In the genomic region with DNA sequence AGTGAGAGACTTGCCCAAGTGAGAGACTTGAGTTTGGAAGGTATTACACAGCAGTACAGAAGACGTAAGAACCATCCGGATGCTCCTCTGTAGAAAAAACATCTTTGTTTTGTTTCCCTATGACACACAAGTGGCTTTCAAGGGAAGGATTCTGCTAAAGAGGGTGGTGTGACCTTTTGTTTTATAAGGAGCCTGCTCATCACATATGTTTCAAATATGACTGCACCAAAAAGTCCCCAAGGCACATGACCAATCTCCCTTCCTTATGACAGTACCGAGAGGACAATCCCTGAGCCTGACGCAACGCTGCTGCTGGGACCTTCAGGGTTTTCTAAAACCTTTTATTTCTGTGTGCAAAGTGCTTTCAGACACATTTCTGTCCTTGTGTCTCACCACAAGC, we compare ENCODE assay signal across 26 mouse cellular contexts. TPM values are rescaled to one million over a fixed set of nuclear protein-coding genes. Genes with fewer than 3 reads are reported as not detected.
DNase-seq lines count a peak whose midpoint lies in the region; ATAC-seq and TF ChIP-seq lines count a peak whose summit lies in the region.
"Had no signal": no experiment of that assay in that cellular context is flagged by ENCODE, and none has a peak within 500 bp of the region (broad histone marks: within the 10 kb centered on the region; RNA-seq: fewer than 3 reads in every experiment).

No protein-coding gene starts in this region.

- TF ChIP-seq POLR2A in embryonic fibroblast, embryonic 13.5 days (IDR thresholded peaks at IDR 0.05; ENCODE audit: low read depth, low read length): no peak
- no peak for TF ChIP-seq POLR2A in cerebellum, adult 2 months (IDR thresholded peaks at IDR 0.05; ENCODE audit: borderline replicate concordance, insufficient read depth, low read length)

- H3K27ac ChIP-seq in heart, embryonic 11.5 days (ENCODE audit: low read depth, low read length): no peak overlapping the region
- H3K27ac ChIP-seq in embryonic fibroblast, embryonic 13.5 days (ENCODE audit: insufficient read depth, low read length): peak overlapping the region; percentile 85
- H3K27ac ChIP-seq in cerebellum, adult 2 months (ENCODE audit: insufficient read depth, low read length): no peak overlapping the region
- H3K27ac ChIP-seq in midbrain, postnatal 0 days (ENCODE audit: low read depth, low read length): no peak overlapping the region
- H3K27ac ChIP-seq: embryonic facial prominence, embryonic 10.5 days; embryonic facial prominence, embryonic 13.5 days; forebrain, embryonic 10.5 days; forebrain, embryonic 13.5 days; hindbrain, embryonic 12.5 days; hindbrain, embryonic 15.5 days had no signal

- no peaks in the 10 kb centered on the region for H3K9me3 ChIP-seq in heart, embryonic 11.5 days (replicated peaks; ENCODE audit: control insufficient read depth, low read length)
- H3K9me3 ChIP-seq in midbrain, postnatal 0 days (ENCODE audit: low read length): no peaks in the 10 kb centered on the region
- H3K9me3 ChIP-seq: embryonic facial prominence, embryonic 10.5 days; embryonic facial prominence, embryonic 13.5 days; forebrain, embryonic 10.5 days; forebrain, embryonic 13.5 days; hindbrain, embryonic 12.5 days; hindbrain, embryonic 15.5 days had no signal

- TF ChIP-seq CTCF in embryonic fibroblast, embryonic 13.5 days (IDR thresholded peaks at IDR 0.05; ENCODE audit: borderline replicate concordance, insufficient read depth, low read length): no peak
- TF ChIP-seq CTCF in cerebellum, adult 2 months (IDR thresholded peaks at IDR 0.05; ENCODE audit: borderline replicate concordance, insufficient read depth, low read depth, low read length): no peak
- TF ChIP-seq CTCF in midbrain, postnatal 0 days (IDR thresholded peaks at IDR 0.05): no peak

- no peak overlapping the region for H3K9ac ChIP-seq in heart, embryonic 11.5 days (ENCODE audit: low read depth, low read length)
- no peak overlapping the region for H3K9ac ChIP-seq in midbrain, postnatal 0 days (replicated peaks; ENCODE audit: low read length, poor library complexity, severe bottlenecking)
- H3K9ac ChIP-seq: embryonic facial prominence, embryonic 13.5 days; forebrain, embryonic 13.5 days; hindbrain, embryonic 12.5 days; hindbrain, embryonic 15.5 days had no signal

- H3K4me2 ChIP-seq in heart, embryonic 11.5 days: no peak overlapping the region
- no peak overlapping the region for H3K4me2 ChIP-seq in midbrain, postnatal 0 days (ENCODE audit: low read depth, low read length, poor library complexity, severe bottlenecking)
- H3K4me2 ChIP-seq: embryonic facial prominence, embryonic 13.5 days; forebrain, embryonic 13.5 days; hindbrain, embryonic 12.5 days; hindbrain, embryonic 15.5 days had no signal

- no peak for ATAC-seq in heart, embryonic 11.5 days (replicated peaks; ENCODE audit: insufficient number of reproducible peaks, low FRiP score, low TSS enrichment)
- peak; percentile 70 for ATAC-seq in CD4-positive, CD25-positive, alpha-beta regulatory T cell, adult 4 months
- no peak for ATAC-seq in midbrain, postnatal 0 days (ENCODE audit: low FRiP score)
- ATAC-seq: forebrain, embryonic 13.5 days; forebrain, embryonic 16.5 days; intestine, embryonic 16.5 days had no signal

- H3K4me3 ChIP-seq in heart, embryonic 11.5 days (ENCODE audit: low read depth, low read length): no peak overlapping the region
- H3K4me3 ChIP-seq in embryonic fibroblast, embryonic 13.5 days (ENCODE audit: insufficient read depth, low read length): no peak overlapping the region
- H3K4me3 ChIP-seq in cerebellum, adult 2 months (replicated peaks; ENCODE audit: insufficient read depth, low read depth, low read length): no peak overlapping the region
- no peak overlapping the region for H3K4me3 ChIP-seq in midbrain, postnatal 0 days (ENCODE audit: low read depth, low read length)
- H3K4me3 ChIP-seq: embryonic facial prominence, embryonic 10.5 days; embryonic facial prominence, embryonic 13.5 days; forebrain, embryonic 10.5 days; forebrain, embryonic 13.5 days; hindbrain, embryonic 12.5 days; hindbrain, embryonic 15.5 days had no signal

- peak; percentile 42 for DNase-seq in heart, adult 11 months
- peak; percentile 43 for DNase-seq in 3T3-L1 (ENCODE audit: low read depth, low spot score)
- DNase-seq in cerebellum, adult 2 months: no peak
- DNase-seq in midbrain, postnatal 0 days (ENCODE audit: low spot score): no peak
- DNase-seq in kidney, adult 9 months: no peak
- DNase-seq: adrenal gland, postnatal 10 days; adrenal gland, postnatal 36 days; B cell, adult 2 months; cerebellum, adult 8-10 months; cerebellum, postnatal 10 days; cerebellum, postnatal 36 days; embryo, embryonic 11 days; gastrocnemius, postnatal 10 days; gastrocnemius, postnatal 36 days; kidney, adult 18-20 months had no signal

- H3K4me1 ChIP-seq in heart, embryonic 11.5 days (ENCODE audit: control insufficient read depth, insufficient read depth, low read length): no peaks in the 10 kb centered on the region
- H3K4me1 ChIP-seq in embryonic fibroblast, embryonic 13.5 days (ENCODE audit: control insufficient read depth, insufficient read depth, low read length): peaks cover 9% of the 10 kb centered on the region; the same call in 1 of the 2 replicates
- H3K4me1 ChIP-seq in cerebellum, adult 2 months (ENCODE audit: control insufficient read depth, insufficient read depth, low read length): no peaks in the 10 kb centered on the region
- no peaks in the 10 kb centered on the region for H3K4me1 ChIP-seq in midbrain, postnatal 0 days (ENCODE audit: insufficient read depth, low read length)
- H3K4me1 ChIP-seq: embryonic facial prominence, embryonic 10.5 days; embryonic facial prominence, embryonic 13.5 days; forebrain, embryonic 10.5 days; forebrain, embryonic 13.5 days; hindbrain, embryonic 12.5 days; hindbrain, embryonic 15.5 days had no signal

- H3K36me3 ChIP-seq in heart, embryonic 11.5 days (ENCODE audit: control insufficient read depth, insufficient read depth, low read length): no peaks in the 10 kb centered on the region
- H3K36me3 ChIP-seq in midbrain, postnatal 0 days (ENCODE audit: insufficient read depth, low read length): no peaks in the 10 kb centered on the region
- H3K36me3 ChIP-seq: embryonic facial prominence, embryonic 13.5 days; forebrain, embryonic 10.5 days; hindbrain, embryonic 12.5 days; hindbrain, embryonic 15.5 days had no signal

- 88% methylated on average over 5 of the region's 5 CpGs for WGBS in heart, embryonic 11.5 days (ENCODE audit: insufficient replicate concordance)
- WGBS in cerebellum, adult 2 months: 93% methylated on average over 5 of the region's 5 CpGs
- 94% methylated on average over 5 of the region's 5 CpGs for WGBS in midbrain, postnatal 0 days

- no peaks in the 10 kb centered on the region for H3K27me3 ChIP-seq in heart, embryonic 11.5 days (ENCODE audit: control insufficient read depth, insufficient read depth, low read length)
- no peaks in the 10 kb centered on the region for H3K27me3 ChIP-seq in cerebellum, adult 2 months (ENCODE audit: control insufficient read depth, insufficient read depth, low read length)
- H3K27me3 ChIP-seq in midbrain, postnatal 0 days (ENCODE audit: insufficient read depth, low read length): no peaks in the 10 kb centered on the region
- H3K27me3 ChIP-seq: embryonic facial prominence, embryonic 13.5 days; forebrain, embryonic 13.5 days; hindbrain, embryonic 12.5 days; hindbrain, embryonic 15.5 days had no signal

RNA-seq across cellular contexts. Expression of a gene that starts 12.9 kb away (rescaled TPM):
- 3.7 and 4.5 TPM in 2 replicates for polyA plus RNA-seq in heart, embryonic 11.5 days (2014; fragmentation: Nextera tagmentation; extraction: Ambion mirVana)
- polyA plus RNA-seq in CD4-positive, CD25-positive, alpha-beta regulatory T cell, adult 4 months (2017; shearing (Covaris generic)): 10 to 100 TPM; 13.2 to 14.7 TPM
- polyA plus RNA-seq in embryonic fibroblast, embryonic 13.5 days (2011; ENCODE audit: insufficient read length, low read depth, missing spikeins): 13.7 and 20.2 TPM in 2 replicates
- 0.76 and 0.92 TPM in 2 replicates for polyA plus RNA-seq in cerebellum, adult 2 months (2012; rRNA removed)
- total RNA-seq in midbrain, postnatal 0 days (2014; rRNA removed): 2.9 and 4.8 TPM in 2 replicates
- 1.2 and 1.5 TPM in 2 replicates for polyA plus RNA-seq in midbrain, postnatal 0 days (2015; fragmentation: Nextera tagmentation; extraction: Ambion mirVana)

Comparison
In these comparisons a context has a peak if more than half of its experiments do, and no peak if none do; other contexts are left out.
1. DNase-seq: peak in heart, adult 11 months (single experiment) and 3T3-L1 (single experiment); none in cerebellum, adult 2 months (0 of 2), midbrain, postnatal 0 days (single experiment) and kidney, adult 9 months (single experiment).